Mouse (Mus musculus) testis, adult 2 months (tissue): ENCODE measurements around the gene Nt5m. TPM values are rescaled to one million over a fixed set of nuclear protein-coding genes. Genes with fewer than 3 reads are reported as not detected.

ENCODE experiments used
- H3K27ac ChIP-seq: fragments of 200-500 bp; 2 replicates; pipeline ENCODE4 v1.5.1; 2012; ENCODE audit warnings: low read depth, low read length; ENCODE audit not compliant: control insufficient read depth, insufficient read depth
- H3K27me3 ChIP-seq: fragments of 200-500 bp; 2 replicates; pipeline ENCODE4 v1.6.1; 2012; ENCODE audit warnings: mild to moderate bottlenecking, low read length, moderate library complexity; ENCODE audit not compliant: control insufficient read depth, insufficient read depth
- H3K36me3 ChIP-seq: fragments of 200-500 bp; 2 replicates; pipeline ENCODE4 v1.6.1; 2012; ENCODE audit warnings: mild to moderate bottlenecking, low read length; ENCODE audit not compliant: control insufficient read depth, insufficient read depth
- H3K4me1 ChIP-seq: fragments of 200-500 bp; 2 replicates; pipeline ENCODE4 v1.6.1; 2012; ENCODE audit warnings: low read length; ENCODE audit not compliant: control insufficient read depth, insufficient read depth
- H3K4me3 ChIP-seq: fragments of 200-500 bp; 2 replicates; pipeline ENCODE4 v1.5.1; 2012; ENCODE audit warnings: low read depth, mild to moderate bottlenecking, low read length, moderate library complexity, mixed read lengths; ENCODE audit not compliant: control insufficient read depth
- CTCF ChIP-seq: fragments of 200-500 bp; IDR thresholded peaks from 2 replicates; pipeline ENCODE4 v1.5.1; 2012; ENCODE audit warnings: low read depth, mild to moderate bottlenecking, inconsistent platforms, low read length, moderate library complexity; ENCODE audit not compliant: control insufficient read depth, insufficient read depth, insufficient replicate concordance
- POLR2A ChIP-seq: fragments of 200-500 bp; IDR thresholded peaks from 2 replicates; pipeline ENCODE4 v1.6.1; 2012; ENCODE audit warnings: low read depth, mild to moderate bottlenecking, inconsistent platforms, low read length, moderate library complexity; ENCODE audit not compliant: control insufficient read depth
- polyA plus RNA-seq: library from polyadenylated mRNA; depleted of rRNA; stranded (reverse); fragments of >200 nt; gene quantifications from 2 replicates; pipeline ENCODE4 v1.2.3, GENCODE M21; 2012

The Nt5m gene
- polyA plus RNA-seq, 1 experiment: 97.1 TPM

DNA sequence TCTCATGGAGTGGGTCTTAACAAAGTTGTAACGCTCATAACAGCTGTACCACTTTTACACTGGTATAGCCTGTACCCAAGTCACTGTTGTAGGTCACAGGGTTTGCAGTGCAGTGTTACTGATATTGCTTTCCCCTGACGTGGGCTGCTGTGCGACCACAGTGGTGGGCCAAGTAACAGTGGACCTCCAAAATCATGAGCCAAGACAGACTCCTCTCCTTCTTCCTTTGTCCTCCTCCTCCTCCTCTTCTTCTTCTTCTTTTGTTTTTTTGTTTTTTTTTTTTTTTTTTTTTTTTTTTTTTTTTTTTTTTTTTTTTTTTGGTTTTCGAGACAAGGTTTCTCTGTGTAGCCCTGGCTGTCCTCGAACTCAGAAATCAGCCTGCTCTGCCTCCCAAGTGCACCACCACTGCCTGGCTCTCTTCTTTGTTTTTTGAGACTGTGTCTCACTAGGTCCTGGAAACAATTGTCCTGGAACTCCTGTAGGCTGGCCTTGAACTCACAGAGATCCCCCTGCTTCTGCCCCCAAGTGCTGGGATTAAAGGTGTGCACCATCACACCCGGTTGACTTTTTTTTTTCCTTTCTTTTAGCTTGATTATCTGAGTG, 67.4 kb downstream of the Nt5m start:
- Histone ChIP-seq H3K4me3 (no peak overlapping the region), H3K27me3 (no peaks in the 10 kb centered on the region), H3K36me3 (no peaks in the 10 kb centered on the region), H3K27ac (no peak overlapping the region), H3K4me1 (no peaks in the 10 kb centered on the region; the same call in 1 of the 2 replicates)
- TF ChIP-seq CTCF: no peak

GRCm38 (mm10) chr11:59908446-59908845, 69.2 kb downstream of the Nt5m start:
- no peaks in the 10 kb centered on the region for H3K36me3 ChIP-seq
- no peaks in the 10 kb centered on the region for H3K27me3 ChIP-seq
- H3K4me3 ChIP-seq: no peak overlapping the region
- no peaks in the 10 kb centered on the region for H3K4me1 ChIP-seq
- no peak overlapping the region for H3K27ac ChIP-seq
- no peak for TF ChIP-seq CTCF

- H3K27me3 ChIP-seq: no peaks in the 10 kb centered on the region
- H3K36me3 ChIP-seq: no peaks in the 10 kb centered on the region
- H3K4me3 ChIP-seq: no peak overlapping the region
- TF ChIP-seq POLR2A (no peak), CTCF (no peak)
- no peaks in the 10 kb centered on the region for H3K4me1 ChIP-seq
- H3K27ac ChIP-seq: no peak overlapping the region
Observed at GRCm38 (mm10) chr11:59910586-59910985, 71.3 kb downstream of the Nt5m start.

- no peak for TF ChIP-seq POLR2A
- TF ChIP-seq CTCF: no peak
- Histone ChIP-seq H3K36me3 (no peaks in the 10 kb centered on the region), H3K27ac (no peak overlapping the region), H3K4me3 (no peak overlapping the region), H3K4me1 (no peaks in the 10 kb centered on the region), H3K27me3 (no peaks in the 10 kb centered on the region)
Observed at GRCm38 (mm10) chr11:59911523-59911922, 72.3 kb downstream of the Nt5m start.

GRCm38 (mm10) chr11:59913702-59914101, 74.5 kb downstream of the Nt5m start:
- no peak for TF ChIP-seq POLR2A
- TF ChIP-seq CTCF: no peak
- no peaks in the 10 kb centered on the region for H3K4me1 ChIP-seq
- H3K4me3 ChIP-seq: no peak overlapping the region
- no peaks in the 10 kb centered on the region for H3K27me3 ChIP-seq
- no peak overlapping the region for H3K27ac ChIP-seq
- H3K36me3 ChIP-seq: no peaks in the 10 kb centered on the region

DNA sequence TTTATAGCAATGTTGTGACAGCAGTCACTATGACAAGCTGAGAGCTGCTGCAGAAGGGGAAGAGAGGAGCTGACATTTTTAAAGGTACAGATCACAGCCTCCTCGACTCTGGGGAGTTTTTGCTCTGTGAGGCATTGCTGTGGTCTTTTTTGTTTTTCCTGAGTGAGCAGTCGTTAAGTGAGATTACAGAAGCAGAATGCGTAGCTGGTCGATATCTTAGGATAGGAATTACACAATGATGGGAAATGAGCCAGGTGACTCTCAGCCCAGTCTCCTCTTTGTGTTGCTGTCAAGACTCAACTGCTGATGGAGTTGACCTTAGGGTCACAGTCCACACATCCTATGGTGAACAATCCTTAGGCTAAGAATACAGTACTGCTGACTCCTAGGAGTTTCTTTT, 78.8 kb downstream of the Nt5m start:
- no peak for TF ChIP-seq CTCF
- TF ChIP-seq POLR2A: no peak
- no peaks in the 10 kb centered on the region for H3K27me3 ChIP-seq
- no peaks in the 10 kb centered on the region for H3K36me3 ChIP-seq
- no peak overlapping the region for H3K27ac ChIP-seq
- H3K4me1 ChIP-seq: no peaks in the 10 kb centered on the region
- H3K4me3 ChIP-seq: no peak overlapping the region

GRCm38 (mm10) chr11:59919401-59919800, 80.2 kb downstream of the Nt5m start:
- no peaks in the 10 kb centered on the region for H3K4me1 ChIP-seq
- H3K36me3 ChIP-seq: no peaks in the 10 kb centered on the region
- H3K4me3 ChIP-seq: no peak overlapping the region
- H3K27ac ChIP-seq: no peak overlapping the region
- H3K27me3 ChIP-seq: no peaks in the 10 kb centered on the region
- no peak for TF ChIP-seq CTCF
- no peak for TF ChIP-seq POLR2A

GRCm38 (mm10) chr11:59920331-59920730, 81.1 kb downstream of the Nt5m start:
- Histone ChIP-seq H3K36me3 (no peaks in the 10 kb centered on the region), H3K27ac (no peak overlapping the region), H3K4me3 (no peak overlapping the region), H3K4me1 (no peaks in the 10 kb centered on the region), H3K27me3 (no peaks in the 10 kb centered on the region)
- TF ChIP-seq POLR2A (no peak), CTCF (no peak)
